Mouse (Mus musculus) lung, adult 2 months (tissue): ENCODE measurements around the gene Olfr318.

ENCODE experiments used
- CTCF ChIP-seq: fragments of 200-500 bp; IDR thresholded peaks from 2 replicates; pipeline ENCODE4 v1.5.1; 2011; ENCODE audit warnings: mild to moderate bottlenecking, low read length, control low read depth; ENCODE audit not compliant: insufficient read depth
- POLR2A ChIP-seq: fragments of 200-500 bp; IDR thresholded peaks from 2 replicates; pipeline ENCODE4 v1.6.1; 2011; ENCODE audit warnings: low read depth, mild to moderate bottlenecking, control low read depth, low read length, borderline replicate concordance; ENCODE audit errors: extremely low read depth

DNA sequence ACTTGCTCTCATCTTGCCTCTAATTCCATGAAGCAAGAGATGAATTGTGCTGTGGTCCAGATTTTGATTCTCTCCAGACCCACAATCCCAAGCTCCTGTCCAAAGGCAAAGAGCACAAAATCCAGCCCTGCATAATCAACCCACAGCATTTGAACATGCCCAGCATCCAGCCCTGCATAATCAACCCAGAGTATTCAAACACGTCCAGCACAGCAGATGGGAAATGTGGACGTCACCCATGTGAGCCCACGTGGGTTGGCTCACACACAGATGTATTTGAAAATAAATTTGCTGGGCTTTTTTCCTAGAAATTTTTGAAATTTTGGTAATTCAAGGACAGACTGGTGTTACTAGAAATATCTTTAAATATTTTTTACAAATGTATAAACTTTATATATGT is 9.6 kb upstream of the Olfr318 start:
- TF ChIP-seq CTCF (no peak), POLR2A (no peak)
